Mouse (Mus musculus) cerebellum, adult 11-12 months (tissue): Measurements from ENCODE around the gene Sarnp.

Experiments
- DNase-seq: peaks from one replicate; pipeline ENCODE4 v3.0.0; 2022

Sarnp gene

GRCm38 (mm10) chr10:128917400-128917799 lies 100.3 kb downstream of the Sarnp start:
- no peak for DNase-seq

- peak; percentile 97 for DNase-seq
These were observed 101.1 kb downstream of the Sarnp start for GRCm38 (mm10) chr10:128918246-128918645.

GRCm38 (mm10) chr10:128919203-128919631 lies 102.1 kb downstream of the Sarnp start:
- peak; percentile 76 for DNase-seq

GRCm38 (mm10) chr10:128919966-128920365 lies 102.8 kb downstream of the Sarnp start:
- peak; percentile 25 for DNase-seq

- peak; percentile 52 for DNase-seq
These were observed 103.6 kb downstream of the Sarnp start for GRCm38 (mm10) chr10:128920736-128921161.

GRCm38 (mm10) chr10:128921251-128921650 lies 104.1 kb downstream of the Sarnp start:
- no peak for DNase-seq

- peak; percentile 64 for DNase-seq
These were observed 105.0 kb downstream of the Sarnp start for GRCm38 (mm10) chr10:128921883-128922821.

GRCm38 (mm10) chr10:128922822-128923012 lies 105.6 kb downstream of the Sarnp start, which contains the start of gene Rdh5:
Gene Rdh5 (minus strand): TSS chr10:128922888.
- no peak for DNase-seq

GRCm38 (mm10) chr10:128923013-128923691 lies 106.0 kb downstream of the Sarnp start:
- DNase-seq = peak; percentile 96

- DNase-seq = no peak
These were observed 106.8 kb downstream of the Sarnp start, which contains the start of gene Bloc1s1 for GRCm38 (mm10) chr10:128923935-128924334. Gene Bloc1s1 (minus strand): TSS chr10:128924035.
